Mouse (Mus musculus) liver, postnatal 0 days (tissue): ENCODE data around the gene Ces2b. TPM values are rescaled to one million over a fixed set of nuclear protein-coding genes. Genes with fewer than 3 reads are reported as not detected.

Experiments
- ATAC-seq: fragments of 200-750 bp; cut with Nextera tagmentation; 2 replicates; pipeline ENCODE4 v1.8.0; 2017; ENCODE audit warnings: mild to moderate bottlenecking, moderate library complexity
- DNase-seq: peaks from one replicate; pipeline ENCODE4 v3.0.0-alpha.2; 2016
- H3K27ac ChIP-seq: fragments of 300-500 bp; sonication (generic); 2 replicates; pipeline ENCODE4 v1.5.1; 2014; ENCODE audit warnings: antibody characterized with exemption, moderate library complexity, mild to moderate bottlenecking, low read depth
- H3K27me3 ChIP-seq: fragments of 300-500 bp; sonication (generic); 2 replicates; pipeline ENCODE4 v1.6.1; 2014; ENCODE audit warnings: low read length, control low read depth, mixed read lengths; ENCODE audit not compliant: insufficient read depth
- H3K36me3 ChIP-seq: fragments of 300-500 bp; sonication (generic); replicated peaks from 2 replicates; pipeline ENCODE4 v1.6.1; 2014; ENCODE audit warnings: mild to moderate bottlenecking, control low read depth, low read length, moderate library complexity, mixed read lengths; ENCODE audit not compliant: insufficient read depth
- H3K4me1 ChIP-seq: fragments of 300-500 bp; sonication (generic); 2 replicates; pipeline ENCODE4 v1.6.1; 2014; ENCODE audit warnings: antibody characterized with exemption, mild to moderate bottlenecking, control low read depth; ENCODE audit not compliant: insufficient read depth
- H3K4me2 ChIP-seq: fragments of 300-500 bp; sonication (generic); 2 replicates; pipeline ENCODE4 v1.6.1; 2014; ENCODE audit warnings: low read depth, mild to moderate bottlenecking, low read length, moderate library complexity, mixed read lengths
- H3K4me3 ChIP-seq: fragments of 300-500 bp; sonication (generic); 2 replicates; pipeline ENCODE4 v1.5.1; 2014; ENCODE audit warnings: low read depth, low read length
- H3K9ac ChIP-seq: fragments of 300-500 bp; sonication (generic); replicated peaks from 2 replicates; pipeline ENCODE4 v1.6.1; 2014; ENCODE audit warnings: mild to moderate bottlenecking, moderate library complexity
- H3K9me3 ChIP-seq: fragments of 300-500 bp; sonication (generic); 2 replicates; pipeline ENCODE4 v1.6.1; 2016; ENCODE audit warnings: mild to moderate bottlenecking, control low read depth, low read length, mixed read lengths
- CTCF ChIP-seq: sonication (generic); IDR thresholded peaks from 2 replicates; pipeline ENCODE4 v1.5.1; 2016; ENCODE audit warnings: antibody characterized with exemption, low read depth
- EP300 ChIP-seq: IDR thresholded peaks from 2 replicates; pipeline ENCODE4 v1.6.1; 2016; ENCODE audit warnings: antibody characterized with exemption, low read depth, mild to moderate bottlenecking
- WGBS: fragments of 180-500 bp; shearing (Covaris S2); extraction: QIAGEN DNeasy Blood & Tissue Kit; methylation state at CpG from one replicate; pipeline ENCODE4 v1.1.7; 2014; ENCODE audit not compliant: insufficient replicate concordance; 5-methylcytosine and 5-hydroxymethylcytosine counted together
- polyA plus RNA-seq: library from polyadenylated mRNA; unstranded; fragments of >200 nt; fragmentation: Nextera tagmentation; extraction: Ambion mirVana; gene quantifications from 2 replicates; pipeline ENCODE4 v1.2.1, GENCODE M21; 2015

Gene Ces2b
- 0.19 and 0.30 TPM in 2 replicates for polyA plus RNA-seq

GRCm38 (mm10) chr8:104831440-104831839 lies at the start of gene Ces2b:
Gene Ces2b (plus strand): TSS chr8:104831572.
- H3K9ac ChIP-seq = no peak within 1 kb of the TSS
- no peak within 1 kb of the TSS for H3K4me2 ChIP-seq
- no peaks in the 10 kb centered on the region for H3K36me3 ChIP-seq
- no peak for DNase-seq
- no peak within 1 kb of the TSS for H3K27ac ChIP-seq
- TF ChIP-seq EP300 (no peak), CTCF (no peak)
- H3K27me3 ChIP-seq = no peaks in the 10 kb centered on the region
- no peaks in the 10 kb centered on the region for H3K9me3 ChIP-seq
- no peak for ATAC-seq
- no peak within 1 kb of the TSS for H3K4me3 ChIP-seq
- H3K4me1 ChIP-seq = no peaks in the 10 kb centered on the region
- whole genome bisulfite sequencing = 20% methylated on average over 5 of the region's 5 CpGs

- Histone ChIP-seq H3K27ac (no peak overlapping the region), H3K27me3 (no peaks in the 10 kb centered on the region), H3K4me1 (no peaks in the 10 kb centered on the region), H3K9me3 (no peaks in the 10 kb centered on the region), H3K9ac (no peak overlapping the region), H3K36me3 (no peaks in the 10 kb centered on the region), H3K4me2 (no peak overlapping the region), H3K4me3 (no peak overlapping the region)
- 44% methylated on average over 1 of the region's 1 CpGs for WGBS
- ATAC-seq = no peak
- TF ChIP-seq EP300 = no peak
- TF ChIP-seq CTCF = no peak
- no peak for DNase-seq
Observed at GRCm38 (mm10) chr8:104787049-104787448, 44.3 kb upstream of the Ces2b start.

- no peak overlapping the region for H3K27ac ChIP-seq
- ATAC-seq (no peak), DNase-seq (no peak)
- TF ChIP-seq EP300 = no peak
- TF ChIP-seq CTCF = no peak
- H3K4me3 ChIP-seq = no peak overlapping the region
- H3K4me2 ChIP-seq = no peak overlapping the region
- H3K4me1 ChIP-seq = no peaks in the 10 kb centered on the region
- 76% methylated on average over 2 of the region's 2 CpGs for WGBS
- no peaks in the 10 kb centered on the region for H3K36me3 ChIP-seq
- no peak overlapping the region for H3K9ac ChIP-seq
- H3K9me3 ChIP-seq = no peaks in the 10 kb centered on the region
- no peaks in the 10 kb centered on the region for H3K27me3 ChIP-seq
Observed at GRCm38 (mm10) chr8:104788929-104789328, 42.4 kb upstream of the Ces2b start.

GRCm38 (mm10) chr8:104789886-104790680 lies 41.3 kb upstream of the Ces2b start:
- Histone ChIP-seq H3K27me3 (no peaks in the 10 kb centered on the region), H3K9me3 (no peaks in the 10 kb centered on the region), H3K4me3 (no peak overlapping the region), H3K4me2 (no peak overlapping the region), H3K27ac (no peak overlapping the region), H3K9ac (no peak overlapping the region), H3K36me3 (no peaks in the 10 kb centered on the region), H3K4me1 (no peaks in the 10 kb centered on the region)
- WGBS = 42% methylated on average over 3 of the region's 3 CpGs
- no peak for ATAC-seq
- DNase-seq = no peak
- peak; percentile 66 for TF ChIP-seq CTCF
- no peak for TF ChIP-seq EP300

- no peak overlapping the region for H3K4me3 ChIP-seq
- H3K27ac ChIP-seq = no peak overlapping the region
- ATAC-seq (no peak), DNase-seq (no peak)
- H3K9ac ChIP-seq = no peak overlapping the region
- no peaks in the 10 kb centered on the region for H3K4me1 ChIP-seq
- TF ChIP-seq EP300 (no peak), CTCF (no peak)
- no peaks in the 10 kb centered on the region for H3K9me3 ChIP-seq
- H3K36me3 ChIP-seq = no peaks in the 10 kb centered on the region
- H3K27me3 ChIP-seq = no peaks in the 10 kb centered on the region
- WGBS = 70% methylated on average over 1 of the region's 1 CpGs
- no peak overlapping the region for H3K4me2 ChIP-seq
Observed at GRCm38 (mm10) chr8:104799385-104799784, 32.0 kb upstream of the Ces2b start.

- no peak overlapping the region for H3K4me2 ChIP-seq
- H3K9me3 ChIP-seq = no peaks in the 10 kb centered on the region
- WGBS = 48% methylated on average over 2 of the region's 2 CpGs
- no peak for ATAC-seq
- H3K27me3 ChIP-seq = no peaks in the 10 kb centered on the region
- no peaks in the 10 kb centered on the region for H3K36me3 ChIP-seq
- H3K9ac ChIP-seq = no peak overlapping the region
- peaks cover 7% of the 10 kb centered on the region; the same call in 1 of the 2 replicates for H3K4me1 ChIP-seq
- DNase-seq = no peak
- H3K27ac ChIP-seq = no peak overlapping the region
- TF ChIP-seq EP300 (no peak), CTCF (no peak)
- no peak overlapping the region for H3K4me3 ChIP-seq
Observed at GRCm38 (mm10) chr8:104806127-104806526, 25.2 kb upstream of the Ces2b start.
